Mouse (Mus musculus) liver, embryonic 14.5 days (tissue): ENCODE data around the gene Aadacl4.

Experiments
- CTCF ChIP-seq: IDR thresholded peaks from 2 replicates; pipeline ENCODE4 v1.5.1; 2016; ENCODE audit warnings: antibody characterized with exemption, low read depth, control low read depth
- EP300 ChIP-seq: IDR thresholded peaks from 2 replicates; pipeline ENCODE4 v1.6.1; 2016; ENCODE audit warnings: antibody characterized with exemption, low read depth

DNA sequence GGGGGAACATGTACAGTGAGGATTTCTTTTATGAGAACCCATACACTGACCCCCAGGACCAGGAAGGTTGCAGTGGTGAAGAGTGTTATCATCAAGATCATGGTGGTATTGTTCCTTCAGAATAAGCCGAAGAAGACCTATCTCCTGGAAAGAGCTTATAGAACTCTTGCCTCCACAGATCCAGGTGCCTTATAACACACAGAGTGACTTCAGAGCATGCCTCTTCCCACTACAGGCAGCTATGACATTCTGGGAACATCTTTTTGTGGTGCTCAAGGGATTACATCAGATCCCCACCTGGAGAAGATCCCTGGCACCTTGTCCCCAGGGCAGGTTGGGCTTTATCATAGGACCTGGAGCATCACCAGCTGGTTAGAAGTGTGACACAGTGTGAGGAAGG lies 48.5 kb upstream of the Aadacl4 start, which contains the start of gene Gm13124:
- TF ChIP-seq CTCF (no peak), EP300 (no peak)
